Mouse (Mus musculus) bone marrow, adult 2 months (tissue): Measurements from ENCODE around the gene Olfr981. TPM values are rescaled to one million over a fixed set of nuclear protein-coding genes. Genes with fewer than 3 reads are reported as not detected.
"Not testable (repeated sequence)": the region's sequence is repeated elsewhere in the genome, so short reads cannot be mapped to it uniquely, and the experiment has no call there.

Experiments
- H3K27ac ChIP-seq: fragments of 200-500 bp; 2 replicates; pipeline ENCODE4 v1.5.1; 2012; ENCODE audit warnings: low read depth, mild to moderate bottlenecking, control low read depth, inconsistent platforms, low read length; ENCODE audit not compliant: control insufficient read depth, poor library complexity, insufficient read depth
- H3K4me1 ChIP-seq: fragments of 200-500 bp; 2 replicates; pipeline ENCODE4 v1.6.1; 2011; ENCODE audit warnings: low read length; ENCODE audit not compliant: control insufficient read depth, insufficient read depth
- H3K4me3 ChIP-seq: fragments of 200-500 bp; replicated peaks from 2 replicates; pipeline ENCODE3; 2011; ENCODE audit warnings: mild to moderate bottlenecking, low read depth, low read length, control low read depth; ENCODE audit not compliant: control insufficient read depth
- CTCF ChIP-seq: fragments of 200-500 bp; IDR thresholded peaks from 2 replicates; pipeline ENCODE4 v1.5.1; 2011; ENCODE audit warnings: low read length, control low read depth; ENCODE audit not compliant: control insufficient read depth, insufficient read depth
- POLR2A ChIP-seq: fragments of 200-500 bp; IDR thresholded peaks from 2 replicates; pipeline ENCODE4 v1.6.1; 2011; ENCODE audit warnings: low read depth, mild to moderate bottlenecking, control low read depth, low read length, borderline replicate concordance; ENCODE audit not compliant: control insufficient read depth
- WGBS: fragments of 180-500 bp; shearing (Covaris S2); methylation state at CpG from one replicate; pipeline ENCODE4 v1.1.7; 2018; 5-methylcytosine and 5-hydroxymethylcytosine counted together
- polyA plus RNA-seq: library from polyadenylated mRNA; stranded (reverse); fragments of >200 nt; gene quantifications from 2 replicates; pipeline ENCODE4 v1.2.4, GENCODE M21; 2011; ENCODE audit warnings: low replicate concordance; ENCODE audit not compliant: missing spikeins, insufficient read depth, insufficient read length

Olfr981 gene
- polyA plus RNA-seq, result not detected in 2 replicates

GRCm38 (mm10) chr9:40021164-40021563 is at the start of gene Olfr981:
Olfr981 (plus strand) TSS chr9:40021464.
- 62% methylated on average over 2 of the region's 2 CpGs for whole genome bisulfite sequencing
- Histone ChIP-seq H3K27ac (no peak within 1 kb of the TSS), H3K4me3 (no peak within 1 kb of the TSS), H3K4me1 (no peaks in the 10 kb centered on the region)
- TF ChIP-seq CTCF (no peak), POLR2A (no peak)

DNA sequence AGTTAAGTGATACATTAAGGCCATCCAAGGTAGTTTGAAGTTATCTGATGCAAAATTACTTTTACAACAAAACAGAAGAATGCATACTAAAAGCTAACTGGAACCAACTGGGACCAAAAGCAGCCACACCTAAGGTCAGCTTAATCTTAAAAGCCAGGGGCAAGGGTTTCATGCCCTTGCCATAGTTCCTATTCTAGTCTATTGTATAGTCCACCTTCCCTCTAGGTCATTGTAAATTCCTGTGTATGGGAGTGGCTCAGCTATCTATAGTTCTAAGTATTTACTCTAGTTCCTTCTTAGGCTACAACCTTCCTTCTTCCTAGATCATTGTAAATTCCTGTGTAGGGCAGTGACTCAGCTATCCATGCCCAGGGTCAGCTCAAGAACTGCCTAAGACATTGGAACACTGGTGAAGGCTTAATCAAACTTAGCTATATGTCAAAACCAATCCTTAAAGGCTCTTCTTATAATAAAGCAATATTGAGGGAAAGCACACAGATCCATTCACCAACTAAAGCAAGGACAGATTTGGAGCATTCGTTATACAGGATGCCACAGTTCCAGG is 44.6 kb upstream of the Olfr981 start:
- not testable (repeated sequence) for H3K4me1 ChIP-seq, H3K27ac ChIP-seq, H3K4me3 ChIP-seq
- 65% methylated on average over 1 of the region's 1 CpGs for WGBS

GRCm38 (mm10) chr9:39991813-39992212 is 29.5 kb upstream of the Olfr981 start, which contains the start of gene Olfr978:
Olfr978 (plus strand) TSS chr9:39992113.
- Histone ChIP-seq H3K4me3 (no peak within 1 kb of the TSS), H3K27ac (no peak within 1 kb of the TSS), H3K4me1 (no peaks in the 10 kb centered on the region)
- 80% methylated on average over 2 of the region's 2 CpGs for WGBS
- no peak for TF ChIP-seq CTCF

DNA sequence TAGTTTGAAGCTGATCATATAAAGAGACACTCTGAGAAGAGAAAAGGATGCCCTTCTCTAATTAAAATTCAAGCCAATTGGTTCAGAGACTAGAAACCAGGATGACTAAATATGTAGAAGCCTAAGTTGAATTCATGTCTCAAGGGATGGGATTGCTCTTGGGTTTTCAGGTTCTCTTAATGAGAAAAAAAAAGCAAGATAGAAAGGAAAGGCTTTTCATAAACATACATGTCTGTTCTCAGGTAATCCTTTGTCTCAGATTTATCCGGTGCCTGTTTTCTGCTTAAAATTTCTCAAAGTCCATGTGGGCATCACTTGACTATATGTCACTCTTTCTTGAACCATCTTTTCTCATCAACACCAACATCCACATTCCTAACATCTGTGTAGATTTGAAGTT is 17.9 kb upstream of the Olfr981 start, which contains the start of gene Olfr979:
Olfr979 (minus strand) TSS at position 101 of the 400 bp plus-strand sequence.
- Histone ChIP-seq H3K27ac (no peak within 1 kb of the TSS), H3K4me1 (no peaks in the 10 kb centered on the region), H3K4me3 (no peak within 1 kb of the TSS)
- WGBS, result 95% methylated on average over 1 of the region's 1 CpGs
- TF ChIP-seq POLR2A, result no peak
- TF ChIP-seq CTCF, result no peak

GRCm38 (mm10) chr9:40009482-40009881 is 11.8 kb upstream of the Olfr981 start, which contains the start of gene Olfr980:
Olfr980 (minus strand) TSS chr9:40009582.
- Histone ChIP-seq H3K27ac (no peak within 1 kb of the TSS), H3K4me3 (no peak within 1 kb of the TSS), H3K4me1 (no peaks in the 10 kb centered on the region)
- TF ChIP-seq POLR2A (no peak), CTCF (no peak)
- 71% methylated on average over 1 of the region's 1 CpGs for WGBS

GRCm38 (mm10) chr9:40050138-40050537 is 28.9 kb downstream of the Olfr981 start:
- H3K27ac ChIP-seq, result no peak overlapping the region
- TF ChIP-seq CTCF, result no peak
- TF ChIP-seq POLR2A, result no peak
- H3K4me1 ChIP-seq, result no peaks in the 10 kb centered on the region
- 87% methylated on average over 19 of the region's 19 CpGs for WGBS
- no peak overlapping the region for H3K4me3 ChIP-seq

- H3K27ac ChIP-seq, result no peak within 1 kb of the TSS
- WGBS, result 79% methylated on average over 2 of the region's 2 CpGs
- no peak within 1 kb of the TSS for H3K4me3 ChIP-seq
- TF ChIP-seq CTCF (no peak), POLR2A (no peak)
- H3K4me1 ChIP-seq, result no peaks in the 10 kb centered on the region
Observed at GRCm38 (mm10) chr9:40073529-40073928, 52.3 kb downstream of the Olfr981 start, which contains the start of gene Olfr982. Olfr982 (plus strand) TSS chr9:40073829.

Other genes starting within 250 kb of the Olfr981 start
- gene Olfr968, start 238.2 kb upstream of the Olfr981 start, polyA plus RNA-seq, result not detected in 2 replicates
- gene Olfr969, start 230.5 kb upstream of the Olfr981 start, polyA plus RNA-seq, result not detected in 2 replicates
- gene Olfr970, start 212.6 kb upstream of the Olfr981 start, polyA plus RNA-seq, result not detected in 2 replicates
- 0.65 TPM in 1 of 2 replicates, not detected in the other for gene Olfr971, start 184.6 kb upstream of the Olfr981 start, polyA plus RNA-seq
- gene Olfr972, start 155.0 kb upstream of the Olfr981 start, polyA plus RNA-seq, result not detected in 2 replicates
- not detected in 2 replicates for gene Olfr229, start 114.1 kb upstream of the Olfr981 start, polyA plus RNA-seq
- not detected in 2 replicates for gene Olfr974, start 84.0 kb upstream of the Olfr981 start, polyA plus RNA-seq
- not detected in 2 replicates for gene Olfr975, start 69.4 kb upstream of the Olfr981 start, polyA plus RNA-seq
- not detected in 2 replicates for gene Olfr976, start 60.3 kb upstream of the Olfr981 start, polyA plus RNA-seq
- gene Olfr978, start 29.4 kb upstream of the Olfr981 start, polyA plus RNA-seq, result not detected in 2 replicates
- not detected in 2 replicates for gene Olfr979, start 18.0 kb upstream of the Olfr981 start, polyA plus RNA-seq
- gene Olfr980, start 11.9 kb upstream of the Olfr981 start, polyA plus RNA-seq, result not detected in 2 replicates
- gene Olfr982, start 52.4 kb downstream of the Olfr981 start, polyA plus RNA-seq, result not detected in 2 replicates
- gene Olfr983, start 72.1 kb downstream of the Olfr981 start, polyA plus RNA-seq, result not detected in 2 replicates
- not detected in 2 replicates for gene Olfr984, start 92.7 kb downstream of the Olfr981 start, polyA plus RNA-seq
- gene Olfr985, start 108.7 kb downstream of the Olfr981 start, polyA plus RNA-seq, result not detected in 2 replicates
- gene Tmem225, start 126.7 kb downstream of the Olfr981 start, polyA plus RNA-seq, result not detected in 2 replicates
- gene Olfr986, start 159.5 kb downstream of the Olfr981 start, polyA plus RNA-seq, result 0.40 TPM in 1 of 2 replicates, not detected in the other
- 0.99 TPM in 1 of 2 replicates, not detected in the other for gene Zfp202, start 170.9 kb downstream of the Olfr981 start, polyA plus RNA-seq
- not detected in 2 replicates for gene Scn3b, start 247.8 kb downstream of the Olfr981 start, polyA plus RNA-seq